Mouse (Mus musculus) brain, adult 10 weeks (tissue): ENCODE measurements around the gene Pnn. TPM values are rescaled to one million over a fixed set of nuclear protein-coding genes. Genes with fewer than 3 reads are reported as not detected.

Source experiments
- polyA plus RNA-seq: library from polyadenylated mRNA; stranded (reverse); fragments of 350-450 nt; fragmentation: Illumina TruSeq; extraction: RNeasy Lipid Tissue Mini Kit (QIAGEN cat#74804); gene quantifications from one replicate; pipeline ENCODE4 v1.2.3, GENCODE M21; 2015; ENCODE audit warnings: low read depth, low replicate concordance

Pnn gene
- polyA plus RNA-seq, result 53.1 TPM

DNA sequence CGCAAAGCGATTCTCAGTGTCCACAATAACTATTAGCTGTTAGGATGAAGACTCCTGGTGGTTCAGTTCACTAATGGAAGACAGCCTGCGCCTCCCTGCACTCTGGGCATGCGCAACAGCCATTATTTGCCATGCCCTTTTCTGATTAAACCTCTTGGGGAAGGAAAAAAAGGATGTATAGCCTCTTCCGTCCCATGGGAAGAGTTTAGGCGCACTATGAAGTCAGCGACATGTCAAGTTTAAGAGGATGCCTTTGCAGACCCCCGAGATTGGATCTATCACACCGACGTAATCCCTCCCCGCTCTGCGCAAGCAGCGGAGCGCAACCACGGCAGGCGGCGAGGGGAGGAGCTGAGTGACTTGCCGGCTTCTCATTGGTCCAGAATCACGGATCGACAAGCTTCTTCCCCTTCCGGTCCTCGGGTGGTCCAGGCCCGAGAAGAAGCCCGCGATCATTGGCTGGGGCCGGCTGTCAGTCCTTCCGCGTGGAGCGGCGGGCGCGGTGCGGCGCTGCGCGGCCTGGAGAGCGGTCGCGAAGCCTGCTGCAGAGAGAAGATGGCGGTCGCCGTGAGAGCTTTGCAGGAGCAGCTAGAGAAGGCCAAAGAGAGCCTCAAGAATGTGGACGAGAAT, at the start of gene Pnn:
Pnn (plus strand) TSS at position 437 of the 630 bp plus-strand sequence.

DNA sequence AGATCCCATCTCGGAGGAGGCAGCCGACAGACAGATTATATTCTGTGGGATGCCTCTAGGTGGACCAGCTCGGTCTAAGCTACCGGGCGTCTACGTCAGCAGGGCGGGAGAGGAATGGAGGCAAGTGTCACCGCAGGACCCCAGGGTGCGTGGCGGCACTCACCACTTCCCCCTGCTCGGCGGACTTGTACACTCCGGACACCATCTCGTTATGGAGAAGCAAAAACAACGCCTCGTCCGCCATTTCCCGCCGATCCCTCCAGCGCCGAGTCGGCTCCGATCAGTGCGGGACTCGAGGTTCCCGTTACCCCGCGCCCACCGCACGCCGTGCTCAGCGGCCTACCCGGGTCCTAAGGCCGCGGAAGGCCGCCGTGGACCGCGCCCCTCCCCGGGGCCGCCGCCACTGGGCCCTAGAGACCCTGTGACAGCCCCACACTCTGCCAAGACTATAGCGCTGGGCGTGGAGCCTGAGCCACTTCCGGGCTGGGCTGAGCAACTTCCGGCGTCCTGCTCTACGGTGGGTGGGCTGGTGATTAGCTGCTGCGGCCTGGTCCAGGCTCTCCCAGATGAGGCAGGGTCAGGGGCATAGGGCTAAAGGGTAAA, 5.6 kb upstream of the Pnn start, which contains the start of gene Trappc6b:
Trappc6b (minus strand) TSS at position 480 of the 603 bp plus-strand sequence.

DNA sequence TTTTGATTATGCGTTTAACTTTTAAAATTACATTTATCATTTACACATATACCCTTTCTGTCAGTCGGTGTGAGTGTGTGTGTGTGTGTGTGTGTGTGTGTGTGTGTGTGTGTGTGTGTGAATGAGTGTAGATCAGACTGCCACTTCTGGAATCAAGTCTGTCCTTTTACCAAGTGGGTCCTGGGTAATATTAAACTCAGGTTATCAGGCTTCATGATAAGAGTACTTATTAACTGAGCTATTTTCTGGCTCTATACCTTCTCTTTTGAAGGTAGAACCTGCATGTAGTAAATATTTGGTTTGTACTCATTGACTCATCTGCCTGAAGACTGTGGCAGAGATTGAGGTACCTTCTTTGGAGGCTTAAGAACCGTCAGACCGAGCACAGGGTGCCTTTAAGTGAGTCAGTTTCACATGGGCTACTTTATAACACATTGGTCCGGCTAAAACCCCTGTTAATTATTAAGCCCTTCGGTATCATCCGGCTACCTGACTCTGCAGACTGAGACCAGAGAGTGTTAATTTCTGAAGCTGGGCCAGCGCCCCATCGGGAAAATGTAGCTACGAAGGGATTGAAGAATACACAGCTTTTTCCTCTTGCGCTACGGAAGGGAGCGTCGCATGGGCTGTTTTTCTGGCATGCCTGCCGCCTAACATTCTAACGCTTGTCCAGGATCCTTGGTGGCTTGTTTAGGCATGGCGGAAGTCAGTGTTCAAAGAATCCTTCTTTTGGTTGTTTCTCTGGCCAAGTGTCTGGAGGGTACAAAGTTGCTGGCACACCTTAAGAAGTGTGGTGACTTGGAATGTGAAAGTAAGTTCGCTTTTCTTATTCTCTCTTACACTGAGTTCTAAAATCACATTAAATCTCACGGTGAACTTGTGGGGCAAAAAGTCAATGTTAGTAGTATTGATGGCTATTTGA, 28.7 kb downstream of the Pnn start, which contains the start of gene Mia2:
Mia2 (plus strand) TSS at position 696 of the 922 bp plus-strand sequence.

Other genes with a start within 250 kb of the Pnn start
- 66.4 TPM for gene Sec23a, start 54.9 kb upstream of the Pnn start, polyA plus RNA-seq
- 10.7 TPM for gene Gemin2, start 53.5 kb upstream of the Pnn start, polyA plus RNA-seq
- gene Trappc6b, start 5.4 kb upstream of the Pnn start, polyA plus RNA-seq, result 162 TPM
- 54.8 TPM for gene Mia2, start 28.9 kb downstream of the Pnn start, polyA plus RNA-seq
- 61.2 TPM for gene Fbxo33, start 152.8 kb downstream of the Pnn start, polyA plus RNA-seq